Mouse (Mus musculus) C2C12 (cell line): ENCODE measurements around the gene Atp11a. TPM values are rescaled to one million over a fixed set of nuclear protein-coding genes. Genes with fewer than 3 reads are reported as not detected.

Experiments used
- H3K27me3 ChIP-seq: one replicate; pipeline ENCODE4 v1.6.1; 2011; ENCODE audit not compliant: control insufficient read depth, insufficient read depth, insufficient read length
- H3K36me3 ChIP-seq: one replicate; pipeline ENCODE4 v1.6.1; 2011; ENCODE audit not compliant: control insufficient read depth, insufficient read depth
- H3K4me3 ChIP-seq: one replicate; pipeline ENCODE4 v1.5.1; 2011; ENCODE audit warnings: mild to moderate bottlenecking, control low read depth; ENCODE audit not compliant: poor library complexity, insufficient read depth, severe bottlenecking
- H3K79me2 ChIP-seq: one replicate; pipeline ENCODE4 v1.6.1; 2011; ENCODE audit not compliant: control insufficient read depth, insufficient read depth
- H3K79me3 ChIP-seq: one replicate; pipeline ENCODE4 v1.6.1; 2011; ENCODE audit warnings: low read depth, control low read depth
- H3ac ChIP-seq: one replicate; pipeline ENCODE3; 2011; ENCODE audit warnings: low read depth; ENCODE audit not compliant: control insufficient read depth, insufficient read length
- CEBPB ChIP-seq: IDR thresholded peaks from one replicate; pipeline ENCODE4 v1.6.1; 2011; ENCODE audit warnings: low read depth, mild to moderate bottlenecking, control low read depth, moderate library complexity
- CTCF ChIP-seq: IDR thresholded peaks from one replicate; pipeline ENCODE4 v1.5.1; 2011; ENCODE audit not compliant: control insufficient read depth, insufficient read depth, insufficient read length
- FOSL1 ChIP-seq: IDR thresholded peaks from one replicate; pipeline ENCODE4 v1.8.0; 2011; ENCODE audit warnings: mild to moderate bottlenecking, low read length; ENCODE audit not compliant: poor library complexity, insufficient read depth, severe bottlenecking
- MAX ChIP-seq: IDR thresholded peaks from one replicate; pipeline ENCODE4 v1.6.1; 2011; ENCODE audit warnings: mild to moderate bottlenecking, control low read depth
- MYOD1 ChIP-seq: IDR thresholded peaks from one replicate; pipeline ENCODE4 v1.6.1; 2011; ENCODE audit warnings: low read depth; ENCODE audit not compliant: control insufficient read depth, insufficient read length
- MYOG ChIP-seq: IDR thresholded peaks from one replicate; pipeline ENCODE4 v1.6.1; 2011; ENCODE audit not compliant: control insufficient read depth, insufficient read length; ENCODE audit errors: extremely low read depth
- USF1 ChIP-seq: IDR thresholded peaks from one replicate; pipeline ENCODE4 v1.6.1; 2011; ENCODE audit warnings: low read depth, mild to moderate bottlenecking, control low read depth, moderate library complexity
- polyA plus RNA-seq: library from polyadenylated mRNA; unstranded; fragments of >200 nt; fragmentation: generic; extraction: Trizol; gene quantifications from one replicate; pipeline ENCODE4 v1.2.1, GENCODE M21; 2012; ENCODE audit warnings: missing spikeins

Atp11a gene
- polyA plus RNA-seq, 1 experiment: 16.6 TPM

DNA sequence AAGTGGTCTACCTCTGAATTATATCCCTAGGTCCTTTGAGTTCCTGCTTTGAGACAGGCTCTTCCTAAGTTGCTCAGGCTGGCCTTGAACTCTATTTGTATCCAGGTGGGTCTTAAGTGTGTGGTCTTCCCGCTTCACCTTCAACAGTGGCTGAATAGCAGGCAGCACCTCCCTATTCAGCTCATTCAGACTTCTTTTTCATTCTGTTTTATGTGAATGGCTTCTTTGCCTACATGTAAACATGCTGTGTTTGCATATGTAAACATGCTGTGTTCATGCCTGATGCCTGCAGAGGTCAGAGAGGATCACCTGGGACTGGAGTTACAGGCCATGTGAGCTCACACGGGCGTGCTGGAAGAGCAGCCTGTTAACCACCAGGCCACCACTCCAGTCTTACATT, 3.1 kb downstream of the Atp11a start:
- H3K4me3 ChIP-seq: no peak overlapping the region
- no peak for TF ChIP-seq MAX
- TF ChIP-seq MYOG: no peak
- no peak for TF ChIP-seq MYOD1
- TF ChIP-seq FOSL1: no peak
- H3K79me2 ChIP-seq: peaks cover 5% of the 10 kb centered on the region
- no peaks in the 10 kb centered on the region for H3K27me3 ChIP-seq
- no peak overlapping the region for H3ac ChIP-seq
- peaks cover 3% of the 10 kb centered on the region for H3K79me3 ChIP-seq
- H3K36me3 ChIP-seq: no peaks in the 10 kb centered on the region

DNA sequence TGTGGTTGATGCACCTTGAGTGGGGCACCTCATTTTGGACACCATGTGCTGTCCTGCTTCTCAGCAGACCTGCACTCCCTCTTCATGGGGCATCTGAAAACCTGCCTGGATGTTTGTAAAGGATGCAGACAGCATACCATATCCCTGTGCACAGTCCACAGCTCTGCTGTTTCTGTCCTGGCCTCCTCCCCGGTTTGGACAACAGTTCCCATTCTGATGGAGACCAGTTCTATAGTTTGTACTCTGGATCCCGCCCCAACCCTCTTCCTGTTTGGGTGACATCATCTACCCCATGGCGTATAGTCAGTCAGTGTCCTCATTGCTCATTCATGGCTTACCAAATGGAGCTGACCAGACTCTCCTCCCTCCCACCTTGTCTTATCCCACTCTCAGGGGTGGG, 5.1 kb downstream of the Atp11a start:
- no peak overlapping the region for H3K4me3 ChIP-seq
- TF ChIP-seq USF1 (no peak), MYOD1 (no peak), CEBPB (no peak), CTCF (no peak), FOSL1 (no peak), MAX (no peak), MYOG (no peak)
- peaks cover 5% of the 10 kb centered on the region for H3K79me2 ChIP-seq
- H3K36me3 ChIP-seq: no peaks in the 10 kb centered on the region
- no peak overlapping the region for H3ac ChIP-seq
- H3K27me3 ChIP-seq: no peaks in the 10 kb centered on the region
- H3K79me3 ChIP-seq: peaks cover 3% of the 10 kb centered on the region

DNA sequence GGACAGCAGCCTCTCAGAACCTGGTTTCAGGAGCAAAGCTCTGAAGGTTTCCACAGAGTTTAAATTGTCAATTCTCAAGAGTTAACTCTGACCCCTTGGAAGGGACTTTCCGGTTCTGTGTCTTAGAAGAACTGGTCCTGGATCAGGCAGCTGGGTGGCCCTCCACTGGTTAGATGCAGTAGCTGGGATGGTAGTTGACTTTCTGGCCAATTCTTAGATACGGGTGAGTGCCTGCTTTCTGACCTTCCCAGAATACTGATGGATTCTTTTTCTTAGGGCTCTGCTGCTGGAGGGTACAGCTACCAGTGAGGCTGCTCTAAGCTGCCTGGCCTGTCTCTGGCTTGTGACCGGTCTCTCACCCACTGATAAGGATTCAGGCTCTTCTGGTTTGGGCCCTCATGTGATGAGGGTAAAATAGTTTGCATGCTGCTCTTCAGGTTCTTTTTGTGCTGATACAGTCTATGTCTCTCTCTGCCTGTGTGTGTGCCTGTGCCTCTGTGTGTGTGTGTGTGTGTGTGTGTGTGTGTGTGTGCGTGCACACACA, 6.8 kb downstream of the Atp11a start:
- Histone ChIP-seq H3K27me3 (no peaks in the 10 kb centered on the region), H3K79me3 (peaks cover 3% of the 10 kb centered on the region), H3K79me2 (peaks cover 5% of the 10 kb centered on the region), H3K36me3 (no peaks in the 10 kb centered on the region), H3K4me3 (no peak overlapping the region), H3ac (no peak overlapping the region)
- TF ChIP-seq MAX: no peak
- no peak for TF ChIP-seq MYOD1
- TF ChIP-seq CTCF: no peak
- no peak for TF ChIP-seq MYOG
- no peak for TF ChIP-seq FOSL1
- no peak for TF ChIP-seq CEBPB
- TF ChIP-seq USF1: no peak

DNA sequence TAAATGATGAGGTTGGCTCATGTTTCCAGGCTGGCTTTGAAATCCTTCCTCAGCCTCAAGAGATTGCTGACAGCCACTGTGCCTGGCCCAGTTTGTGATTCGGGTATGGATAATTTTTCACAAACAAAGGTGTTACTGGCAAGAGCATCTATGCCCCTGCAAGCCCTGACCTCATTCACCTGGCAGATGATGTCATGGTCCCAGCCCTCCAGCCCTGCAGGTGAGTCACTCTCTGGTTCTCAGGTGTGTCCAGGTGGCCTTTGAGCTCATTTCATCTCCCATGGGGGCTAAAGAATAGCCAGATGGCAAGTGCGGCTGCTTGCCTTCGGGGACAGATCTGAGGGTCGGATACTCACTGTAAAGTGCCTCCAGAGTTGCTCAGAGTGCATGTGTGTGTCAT, 8.2 kb downstream of the Atp11a start:
- Histone ChIP-seq H3K79me2 (peaks cover 9% of the 10 kb centered on the region), H3K4me3 (no peak overlapping the region), H3K36me3 (no peaks in the 10 kb centered on the region), H3K27me3 (no peaks in the 10 kb centered on the region), H3ac (no peak overlapping the region), H3K79me3 (peaks cover 5% of the 10 kb centered on the region)
- TF ChIP-seq CEBPB: no peak
- TF ChIP-seq MYOG: no peak
- no peak for TF ChIP-seq CTCF
- TF ChIP-seq USF1: no peak
- TF ChIP-seq FOSL1: no peak
- TF ChIP-seq MAX: no peak
- no peak for TF ChIP-seq MYOD1

DNA sequence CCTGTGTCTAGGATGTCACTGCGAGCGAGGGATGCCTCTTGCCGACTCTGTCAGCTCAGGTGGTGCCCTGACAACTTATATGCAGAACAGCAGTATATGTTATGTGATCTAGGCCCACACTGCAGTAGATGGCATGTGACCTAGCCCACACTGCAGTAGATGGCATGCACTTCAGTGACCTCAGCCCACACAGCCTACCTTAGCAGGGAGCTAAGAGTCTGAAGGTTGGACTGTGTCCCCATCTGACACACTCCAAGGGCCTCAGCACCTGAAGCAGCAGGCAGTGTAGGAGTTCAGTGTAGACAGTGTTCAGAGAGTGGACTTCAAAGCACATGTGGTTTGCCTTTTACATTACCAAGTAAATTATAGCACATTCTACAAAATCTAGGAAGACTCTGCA, 10.4 kb downstream of the Atp11a start:
- no peak overlapping the region for H3ac ChIP-seq
- peaks cover 4% of the 10 kb centered on the region for H3K79me3 ChIP-seq
- no peaks in the 10 kb centered on the region for H3K27me3 ChIP-seq
- TF ChIP-seq USF1 (no peak), CEBPB (no peak), FOSL1 (no peak), MYOD1 (no peak), MAX (no peak), MYOG (no peak), CTCF (no peak)
- peaks cover 9% of the 10 kb centered on the region for H3K79me2 ChIP-seq
- H3K36me3 ChIP-seq: no peaks in the 10 kb centered on the region
- no peak overlapping the region for H3K4me3 ChIP-seq

DNA sequence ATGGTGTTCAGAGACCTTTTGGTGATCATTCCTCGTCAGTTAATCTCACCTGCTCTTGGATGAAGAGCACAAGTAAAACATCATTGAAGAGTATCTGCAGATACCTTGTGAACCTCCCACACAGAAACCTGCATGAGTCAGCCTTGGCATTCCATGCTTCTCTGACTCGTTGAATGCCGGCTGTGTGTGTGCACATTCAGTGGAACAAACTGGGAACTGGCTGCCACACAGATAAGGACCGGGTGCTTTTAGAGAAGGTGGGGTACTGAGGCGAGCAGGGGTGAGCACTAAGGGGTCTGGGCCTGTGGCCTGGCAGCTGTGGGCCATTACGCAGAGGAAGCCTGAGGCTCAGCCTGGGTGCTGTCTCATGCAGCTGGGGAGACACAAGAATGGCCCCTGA, 11.9 kb downstream of the Atp11a start:
- H3K79me3 ChIP-seq: peaks cover 4% of the 10 kb centered on the region
- TF ChIP-seq MAX: no peak
- TF ChIP-seq MYOD1: no peak
- TF ChIP-seq CTCF: no peak
- no peaks in the 10 kb centered on the region for H3K36me3 ChIP-seq
- H3K27me3 ChIP-seq: no peaks in the 10 kb centered on the region
- peaks cover 9% of the 10 kb centered on the region for H3K79me2 ChIP-seq
- H3K4me3 ChIP-seq: no peak overlapping the region
- H3ac ChIP-seq: no peak overlapping the region
